Mouse (Mus musculus) limb, embryonic 15.5 days (tissue): ENCODE results near the gene Prtg. TPM values are rescaled to one million over a fixed set of nuclear protein-coding genes. Genes with fewer than 3 reads are reported as not detected.

Source experiments
- ATAC-seq: fragments of 200-750 bp; cut with Nextera tagmentation; 2 replicates; pipeline ENCODE4 v1.8.0; 2017; ENCODE audit warnings: low read depth, moderate TSS enrichment; ENCODE audit not compliant: insufficient number of reproducible peaks, low FRiP score, low TSS enrichment
- H3K27ac ChIP-seq: fragments of 300-500 bp; sonication (generic); 2 replicates; pipeline ENCODE4 v1.5.1; 2015; ENCODE audit warnings: moderate library complexity, mild to moderate bottlenecking, inconsistent platforms
- H3K27me3 ChIP-seq: fragments of 300-500 bp; sonication (generic); 2 replicates; pipeline ENCODE4 v1.6.1; 2015; ENCODE audit warnings: inconsistent platforms
- H3K36me3 ChIP-seq: fragments of 300-500 bp; sonication (generic); 2 replicates; pipeline ENCODE4 v1.6.1; 2015; ENCODE audit warnings: inconsistent platforms
- H3K4me1 ChIP-seq: fragments of 300-500 bp; sonication (generic); 2 replicates; pipeline ENCODE4 v1.6.1; 2015; ENCODE audit warnings: inconsistent platforms
- H3K4me2 ChIP-seq: fragments of 300-500 bp; sonication (generic); 2 replicates; pipeline ENCODE4 v1.6.1; 2015; ENCODE audit warnings: mild to moderate bottlenecking, inconsistent platforms
- H3K4me3 ChIP-seq: fragments of 300-500 bp; sonication (generic); 2 replicates; pipeline ENCODE4 v1.5.1; 2015; ENCODE audit warnings: mild to moderate bottlenecking, inconsistent platforms
- H3K9ac ChIP-seq: fragments of 300-500 bp; sonication (generic); 2 replicates; pipeline ENCODE4 v1.6.1; 2015; ENCODE audit warnings: inconsistent platforms
- H3K9me3 ChIP-seq: fragments of 300-500 bp; sonication (generic); 2 replicates; pipeline ENCODE4 v1.6.1; 2016; ENCODE audit warnings: inconsistent platforms
- WGBS: fragments of 180-500 bp; shearing (Covaris S2); methylation state at CpG from one replicate; pipeline ENCODE4 v1.1.7; 2015; 5-methylcytosine and 5-hydroxymethylcytosine counted together
- polyA plus RNA-seq: library from polyadenylated mRNA; unstranded; fragments of >200 nt; fragmentation: Nextera tagmentation; extraction: Ambion mirVana; gene quantifications from 2 replicates; pipeline ENCODE4 v1.2.1, GENCODE M21; 2015

Prtg gene
- polyA plus RNA-seq, 1 experiment from 2014 or later = 0.41 TPM

DNA sequence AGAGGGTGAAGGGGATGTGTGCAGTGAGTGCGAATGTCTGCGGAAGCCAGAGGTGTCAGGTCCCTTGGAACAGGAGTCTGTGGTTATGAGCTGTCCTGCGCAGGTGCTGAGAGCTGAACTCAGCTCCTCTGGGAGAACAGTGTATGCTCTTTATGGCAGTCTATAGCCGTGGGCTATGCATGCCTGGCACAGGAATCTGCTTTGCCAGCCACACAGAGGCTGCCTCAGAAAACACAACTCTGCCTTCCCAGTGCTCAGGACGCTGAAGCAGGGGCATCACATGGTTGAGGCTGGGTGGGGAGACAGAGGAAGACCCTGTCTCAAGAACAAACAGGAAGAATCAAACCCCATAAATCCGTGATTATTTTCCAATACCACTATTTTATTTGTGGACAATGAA is 60.8 kb downstream of the Prtg start:
- WGBS = 64% methylated on average over 6 of the region's 6 CpGs
- Histone ChIP-seq H3K27me3 (no peaks in the 10 kb centered on the region), H3K36me3 (no peaks in the 10 kb centered on the region)

DNA sequence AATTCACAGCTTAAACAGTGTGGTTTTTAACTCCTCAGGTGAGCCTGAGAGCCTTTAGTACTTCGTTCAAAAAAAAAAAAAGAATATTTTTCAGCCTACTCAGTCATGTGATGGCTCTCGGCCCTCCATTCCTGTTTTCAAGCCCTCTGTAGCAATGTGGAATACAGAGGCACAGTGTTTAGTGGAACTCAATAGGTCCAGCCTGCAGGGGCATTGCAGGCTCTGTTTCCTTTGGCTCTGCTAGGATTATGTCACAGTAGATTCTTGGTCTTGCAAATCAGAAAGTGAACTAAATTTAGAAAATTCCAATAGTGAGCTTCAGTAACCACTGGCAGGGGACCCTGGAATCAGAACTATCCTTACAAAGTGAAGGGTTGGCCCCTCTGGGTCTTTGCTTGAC is 62.1 kb downstream of the Prtg start:
- no peak overlapping the region for H3K9ac ChIP-seq
- no peak overlapping the region for H3K4me2 ChIP-seq
- H3K4me3 ChIP-seq = no peak overlapping the region
- H3K4me1 ChIP-seq = peaks cover 9% of the 10 kb centered on the region
- H3K9me3 ChIP-seq = no peaks in the 10 kb centered on the region
- no peaks in the 10 kb centered on the region for H3K36me3 ChIP-seq
- H3K27ac ChIP-seq = peak overlapping the region; percentile 24; the same call in 1 of the 2 replicates
- 57% methylated on average over 2 of the region's 2 CpGs for WGBS
- H3K27me3 ChIP-seq = no peaks in the 10 kb centered on the region
- ATAC-seq = peak; percentile 67; the same call in 1 of the 2 replicates

More for the DNA sequence above, 60.8 kb downstream of the Prtg start:
- Histone ChIP-seq H3K27ac (no peak overlapping the region), H3K9me3 (no peaks in the 10 kb centered on the region), H3K4me3 (no peak overlapping the region), H3K4me2 (no peak overlapping the region), H3K4me1 (peaks cover 9% of the 10 kb centered on the region), H3K9ac (no peak overlapping the region)
- no peak for ATAC-seq

DNA sequence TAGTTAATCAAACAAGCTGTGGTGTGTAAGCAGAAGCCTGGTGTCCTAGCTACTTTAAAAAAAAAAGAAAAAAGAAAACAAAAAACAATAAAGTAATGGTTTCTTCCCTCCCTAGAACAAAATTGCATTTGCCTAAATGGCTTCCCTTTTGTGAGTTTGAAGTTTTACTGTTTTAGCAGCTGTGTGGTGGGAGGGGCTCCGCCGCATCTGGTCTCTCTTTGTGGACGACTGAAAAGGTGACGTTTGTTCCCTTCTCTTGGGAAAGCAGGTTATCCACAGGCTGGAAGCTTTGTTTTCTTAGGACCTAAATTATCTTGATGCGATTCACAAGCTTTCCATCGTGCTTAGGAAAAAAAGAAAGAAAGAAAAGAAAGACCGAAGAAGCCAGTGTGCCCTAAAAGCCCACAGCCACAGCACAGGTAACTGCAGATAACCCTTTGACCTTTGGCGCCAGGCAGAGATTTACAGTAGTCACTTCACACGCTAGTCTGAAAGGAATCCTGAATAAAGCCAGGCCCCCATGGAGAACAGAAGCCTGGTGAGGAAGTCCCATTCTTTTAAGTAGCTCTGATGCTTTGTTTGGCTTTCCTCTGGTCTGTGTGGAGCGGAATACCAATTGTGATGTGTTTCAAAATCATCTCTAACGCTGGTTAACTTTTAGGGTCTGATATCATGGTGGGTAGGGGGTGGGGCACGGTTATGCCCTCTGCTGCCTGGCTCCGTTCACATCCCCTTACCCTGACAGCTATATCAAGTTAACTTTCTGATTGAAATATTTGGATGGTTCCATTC is 65.0 kb downstream of the Prtg start:
- Histone ChIP-seq H3K4me3 (no peak overlapping the region), H3K9ac (no peak overlapping the region), H3K27ac (no peak overlapping the region)

DNA sequence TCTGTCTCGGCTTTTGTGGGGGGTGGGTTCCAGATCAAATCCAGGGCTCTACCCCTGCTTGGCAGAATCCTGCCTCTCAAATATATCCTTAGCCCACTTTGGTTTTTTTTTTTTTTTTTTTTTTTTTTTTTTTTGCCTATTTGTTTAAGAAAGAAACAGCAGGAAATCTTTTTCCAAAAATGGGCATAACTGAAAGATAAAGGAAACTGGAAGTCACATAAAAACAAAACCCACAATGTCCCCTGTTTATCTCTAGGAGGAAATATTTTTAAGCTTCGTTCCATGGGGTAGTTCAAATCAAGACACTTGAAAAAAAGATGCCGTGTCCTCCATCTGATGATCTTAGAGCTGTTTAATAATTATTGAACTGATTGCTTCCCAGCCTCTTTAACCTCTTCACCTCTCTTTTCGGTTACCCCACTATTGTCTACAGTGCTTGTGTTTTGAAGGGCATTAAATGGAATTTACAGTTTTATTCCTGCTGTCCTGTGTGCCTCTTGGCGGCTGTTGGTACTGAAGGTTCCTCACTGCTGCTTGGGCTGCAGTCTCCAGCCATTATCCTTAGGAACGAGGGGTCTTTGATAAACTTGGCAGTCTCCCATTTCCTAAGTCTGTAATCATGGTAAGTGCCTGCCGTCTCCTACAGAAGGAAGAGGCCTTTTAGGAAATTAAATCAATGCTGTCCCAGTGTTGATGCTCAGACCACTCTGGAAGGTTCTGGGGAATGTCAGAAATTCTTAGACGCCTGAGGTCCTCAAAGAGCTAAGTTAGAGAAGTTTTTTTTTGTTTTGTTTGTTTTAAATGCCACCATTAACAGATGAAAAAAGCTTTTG is 65.8 kb downstream of the Prtg start:
- Histone ChIP-seq H3K27ac (no peak overlapping the region), H3K4me1 (peaks cover 9% of the 10 kb centered on the region), H3K4me2 (no peak overlapping the region)

More for the DNA sequence above, 65.0 kb downstream of the Prtg start:
- H3K4me2 ChIP-seq = peak overlapping the region; percentile 19
- no peaks in the 10 kb centered on the region for H3K36me3 ChIP-seq
- no peaks in the 10 kb centered on the region for H3K9me3 ChIP-seq
- peaks cover 9% of the 10 kb centered on the region for H3K4me1 ChIP-seq
- WGBS = 18% methylated on average over 13 of the region's 13 CpGs
- ATAC-seq = no peak
- H3K27me3 ChIP-seq = no peaks in the 10 kb centered on the region

DNA sequence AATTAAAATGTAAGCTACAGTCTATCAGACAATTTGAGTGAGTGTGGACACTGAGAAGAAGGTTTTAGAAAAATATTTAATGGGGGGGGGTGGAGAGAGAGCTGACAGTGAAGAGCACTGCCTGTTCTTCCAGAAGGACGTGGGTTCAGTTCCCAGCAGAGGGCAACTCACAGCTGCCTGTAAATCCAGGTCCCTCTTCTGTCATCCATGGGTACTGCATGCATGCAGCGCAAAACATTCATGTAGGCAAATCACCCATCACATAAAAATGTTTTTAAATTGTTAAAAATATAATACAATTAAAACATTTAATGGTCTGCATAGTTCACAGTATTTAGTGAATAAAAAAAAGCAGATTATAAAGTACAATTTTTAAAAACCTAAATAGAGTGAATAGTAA is 69.2 kb downstream of the Prtg start:
- Histone ChIP-seq H3K4me1 (peaks cover 17% of the 10 kb centered on the region), H3K27me3 (no peaks in the 10 kb centered on the region), H3K27ac (no peak overlapping the region), H3K9me3 (no peaks in the 10 kb centered on the region), H3K4me3 (no peak overlapping the region), H3K36me3 (no peaks in the 10 kb centered on the region), H3K4me2 (no peak overlapping the region), H3K9ac (no peak overlapping the region)
- 84% methylated on average over 2 of the region's 2 CpGs for whole genome bisulfite sequencing
- ATAC-seq = no peak

More for the DNA sequence above, 65.8 kb downstream of the Prtg start:
- H3K9ac ChIP-seq = no peak overlapping the region
- H3K36me3 ChIP-seq = no peaks in the 10 kb centered on the region
- 43% methylated on average over 8 of the region's 8 CpGs for WGBS
- no peaks in the 10 kb centered on the region for H3K27me3 ChIP-seq
- no peak for ATAC-seq
- no peaks in the 10 kb centered on the region for H3K9me3 ChIP-seq
- H3K4me3 ChIP-seq = no peak overlapping the region

DNA sequence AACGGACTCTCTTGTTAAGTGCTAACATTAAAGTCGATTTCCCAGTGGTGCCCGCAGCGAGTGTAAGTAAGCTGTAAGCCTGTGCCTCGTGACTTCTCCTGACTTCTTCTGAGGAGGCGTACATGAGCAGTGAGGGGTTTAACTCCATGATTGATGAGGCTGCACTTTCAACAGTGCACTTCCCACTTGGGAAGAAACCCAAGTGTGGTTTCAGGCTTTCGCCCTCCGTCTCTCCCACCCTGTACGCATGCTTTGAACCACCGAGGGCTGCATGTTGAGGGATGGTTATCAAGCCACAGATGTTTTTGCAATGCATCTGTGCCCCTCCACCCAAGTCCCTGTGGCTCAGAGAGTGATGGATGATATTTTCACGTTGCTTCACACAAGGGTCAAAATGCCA is 71.2 kb downstream of the Prtg start:
- Histone ChIP-seq H3K9ac (no peak overlapping the region), H3K4me3 (no peak overlapping the region), H3K27ac (no peak overlapping the region), H3K27me3 (no peaks in the 10 kb centered on the region), H3K9me3 (no peaks in the 10 kb centered on the region), H3K36me3 (no peaks in the 10 kb centered on the region), H3K4me2 (no peak overlapping the region), H3K4me1 (peaks cover 8% of the 10 kb centered on the region; the same call in 1 of the 2 replicates)
- 24% methylated on average over 11 of the region's 11 CpGs for WGBS
- no peak; the same call in 1 of the 2 replicates for ATAC-seq

DNA sequence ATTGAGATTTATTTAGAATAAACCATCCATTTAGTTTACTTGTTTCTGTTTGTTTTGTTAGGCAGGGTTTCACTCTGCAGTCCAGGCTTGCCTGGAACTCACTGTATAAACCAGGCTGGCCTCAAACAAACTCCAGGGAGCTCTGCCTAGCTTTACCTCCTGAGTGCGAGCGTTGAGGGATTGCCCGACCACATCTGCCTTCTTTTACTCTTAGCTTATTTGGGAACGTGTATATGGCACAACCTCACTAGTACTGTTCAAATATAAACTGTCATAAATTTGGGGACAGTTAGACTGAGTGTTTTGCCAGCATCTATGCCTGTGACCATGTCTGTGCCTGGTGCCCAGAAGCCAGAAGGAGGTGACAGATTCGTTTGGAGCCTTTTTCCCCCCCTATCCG is 72.0 kb downstream of the Prtg start:
- H3K9me3 ChIP-seq = no peaks in the 10 kb centered on the region
- H3K4me2 ChIP-seq = no peak overlapping the region

DNA sequence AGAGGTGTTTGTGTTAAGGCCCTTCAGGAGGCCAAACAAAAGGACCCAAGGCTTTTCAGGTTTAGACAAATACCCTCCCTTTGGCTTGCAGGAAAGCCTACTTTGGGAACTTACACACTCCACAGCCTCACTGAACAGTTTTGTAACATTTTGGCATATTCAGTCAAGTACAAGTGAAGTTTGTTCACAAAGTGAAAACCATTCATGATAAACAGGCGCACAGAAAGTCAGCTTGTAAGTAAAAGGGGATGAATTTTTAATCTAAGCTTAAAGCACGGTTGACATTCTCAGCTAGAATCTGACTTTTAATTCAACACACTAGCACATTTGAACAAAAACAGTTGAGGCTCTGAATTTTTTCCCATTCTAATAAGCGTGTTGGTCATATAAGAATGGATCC is 72.9 kb downstream of the Prtg start:
- Histone ChIP-seq H3K4me2 (no peak overlapping the region), H3K9me3 (no peaks in the 10 kb centered on the region), H3K4me1 (peaks cover 8% of the 10 kb centered on the region; the same call in 1 of the 2 replicates), H3K27me3 (no peaks in the 10 kb centered on the region), H3K36me3 (no peaks in the 10 kb centered on the region), H3K9ac (no peak overlapping the region), H3K27ac (no peak overlapping the region), H3K4me3 (no peak overlapping the region)
- ATAC-seq = no peak
- WGBS = 78% methylated on average over 3 of the region's 3 CpGs

More for the DNA sequence above, 72.0 kb downstream of the Prtg start:
- no peak overlapping the region for H3K27ac ChIP-seq
- H3K4me3 ChIP-seq = no peak overlapping the region
- no peaks in the 10 kb centered on the region for H3K27me3 ChIP-seq
- H3K36me3 ChIP-seq = no peaks in the 10 kb centered on the region
- no peak overlapping the region for H3K9ac ChIP-seq
- no peak for ATAC-seq
- whole genome bisulfite sequencing = 44% methylated on average over 6 of the region's 6 CpGs
- H3K4me1 ChIP-seq = peaks cover 8% of the 10 kb centered on the region; the same call in 1 of the 2 replicates

DNA sequence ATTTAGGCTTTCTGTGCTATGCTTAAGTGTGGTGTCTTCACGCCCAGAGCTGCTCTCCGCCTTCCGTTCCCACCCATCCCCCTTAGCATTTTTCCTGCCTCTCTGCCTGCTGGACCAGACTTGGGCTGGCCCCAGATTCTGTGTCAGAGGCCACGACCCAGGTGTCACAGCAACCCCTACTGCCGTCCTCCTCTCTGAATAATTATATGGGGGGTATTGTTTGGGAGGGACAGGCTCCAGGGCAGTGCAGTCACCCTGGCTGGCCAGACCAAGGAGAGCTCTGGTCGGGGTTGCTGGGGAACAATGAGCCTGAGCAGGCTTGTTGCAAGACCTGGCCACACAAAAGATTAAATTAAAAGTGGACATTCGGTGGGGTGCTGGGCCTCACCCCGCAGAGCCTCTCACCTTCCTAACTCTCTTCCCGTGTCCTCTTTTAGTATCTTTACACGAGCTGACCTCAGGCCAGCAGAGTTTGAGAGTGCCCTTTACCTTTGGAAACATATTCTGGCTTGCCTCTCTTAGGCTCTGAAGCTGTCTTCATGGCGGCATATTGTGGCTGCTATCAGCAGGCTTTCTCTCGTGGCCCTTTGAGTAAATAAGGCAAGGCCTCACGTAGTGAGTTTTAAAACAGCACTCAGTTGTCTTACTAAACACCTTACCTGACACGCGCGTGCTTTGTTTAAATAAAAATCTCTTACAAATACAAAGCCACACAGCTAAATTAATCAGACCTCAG is 73.7 kb downstream of the Prtg start:
- peaks cover 8% of the 10 kb centered on the region; the same call in 1 of the 2 replicates for H3K4me1 ChIP-seq
- H3K36me3 ChIP-seq = no peaks in the 10 kb centered on the region
- no peak overlapping the region for H3K4me3 ChIP-seq
- no peak overlapping the region for H3K9ac ChIP-seq
- no peak overlapping the region for H3K27ac ChIP-seq
- ATAC-seq = no peak
- no peaks in the 10 kb centered on the region for H3K27me3 ChIP-seq
- no peaks in the 10 kb centered on the region for H3K9me3 ChIP-seq
- whole genome bisulfite sequencing = 51% methylated on average over 16 of the region's 16 CpGs
- H3K4me2 ChIP-seq = no peak overlapping the region

DNA sequence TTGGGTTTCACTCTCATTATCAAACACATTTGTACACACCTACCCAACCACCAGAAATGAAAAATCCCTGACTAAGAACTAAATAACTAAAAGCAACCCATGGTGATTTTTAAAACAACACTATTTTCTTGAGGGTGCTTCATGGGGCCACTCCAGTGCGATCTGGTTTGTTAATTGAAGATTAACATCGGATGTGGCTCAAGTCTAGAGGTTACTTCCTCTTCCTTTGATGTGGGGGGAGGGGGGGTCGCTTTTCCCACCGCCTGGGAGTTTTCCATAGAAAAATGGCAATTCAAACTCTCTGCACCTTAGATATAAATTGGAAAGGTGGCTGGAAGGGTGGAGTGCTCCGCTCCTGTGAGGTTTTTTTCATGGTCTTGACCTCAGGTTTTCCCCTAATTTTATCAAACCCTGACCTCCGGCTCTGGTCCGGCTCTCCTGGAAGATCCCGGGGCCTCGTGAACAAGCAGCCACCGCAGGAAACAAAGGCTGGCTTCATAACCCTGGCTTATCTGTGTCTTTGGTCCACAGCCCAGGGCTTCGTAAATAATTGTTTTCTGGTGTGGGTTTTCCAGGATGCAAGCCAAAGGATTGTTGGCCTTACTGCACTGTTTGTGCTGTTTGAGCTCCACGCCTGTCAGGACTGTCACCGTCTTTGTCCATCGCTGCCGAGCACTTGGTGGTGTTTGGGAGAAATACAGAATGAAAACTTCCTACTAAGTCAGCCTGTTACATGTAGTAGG is 74.5 kb downstream of the Prtg start:
- H3K27me3 ChIP-seq = no peaks in the 10 kb centered on the region
- H3K9me3 ChIP-seq = no peaks in the 10 kb centered on the region
- H3K4me1 ChIP-seq = peaks cover 8% of the 10 kb centered on the region; the same call in 1 of the 2 replicates
- H3K4me3 ChIP-seq = no peak overlapping the region
- H3K9ac ChIP-seq = no peak overlapping the region
- H3K27ac ChIP-seq = no peak overlapping the region
- H3K36me3 ChIP-seq = no peaks in the 10 kb centered on the region
- H3K4me2 ChIP-seq = no peak overlapping the region
- no peak for ATAC-seq
- WGBS = 32% methylated on average over 15 of the region's 15 CpGs

DNA sequence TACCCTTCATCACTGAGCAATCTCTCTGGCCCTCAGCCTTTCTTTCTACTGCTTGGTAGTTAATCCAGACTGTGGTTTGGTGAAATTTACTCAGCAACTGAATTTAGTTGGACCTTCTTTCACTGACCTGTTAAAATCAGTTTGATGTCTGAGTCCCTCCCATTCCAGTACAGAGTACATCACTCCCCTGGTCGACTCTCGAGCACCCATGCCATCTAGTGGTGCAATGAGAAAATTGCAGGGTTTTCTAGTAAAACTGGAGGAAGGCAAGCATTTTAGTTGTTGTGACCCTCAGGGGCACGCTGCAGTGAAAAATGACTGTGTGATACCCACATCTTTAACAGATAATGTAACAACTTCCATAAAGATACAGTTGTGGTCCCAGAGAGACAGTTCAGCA is 77.3 kb downstream of the Prtg start:
- Histone ChIP-seq H3K9ac (no peak overlapping the region), H3K4me2 (no peak overlapping the region), H3K9me3 (no peaks in the 10 kb centered on the region), H3K27ac (no peak overlapping the region), H3K36me3 (no peaks in the 10 kb centered on the region), H3K4me1 (0 out of 2 replicates have a peak, but pooled peaks cover 3% of the 10 kb centered on the region), H3K27me3 (no peaks in the 10 kb centered on the region), H3K4me3 (no peak overlapping the region)
- 13% methylated on average over 3 of the region's 3 CpGs for WGBS
- ATAC-seq = no peak
